Mouse (Mus musculus): ENCODE data around the gene Atg10.

GRCm38 (mm10) chr13:91038034-91038433 lies 185.7 kb downstream of the Atg10 start:
- TF ChIP-seq CTCF (IDR thresholded peaks at IDR 0.05; ENCODE audit: low read depth) (no peak), EP300 (IDR thresholded peaks at IDR 0.05; ENCODE audit: low read depth) (no peak)
